Mouse (Mus musculus) gastrocnemius, postnatal 36 days (tissue): ENCODE measurements at regions not wholly inside any gene's neighbourhood (a gene's known extent, or its start where the extent isn't known, plus 50 kb on each side); places are given as distances from the start of the nearest gene placed in this dataset.
A peak's percentile ranks its signal among the peaks of the same experiment; 100 is the strongest.

Experiments used
- DNase-seq, 2 experiments: peaks; one replicate each; pipeline ENCODE4 v3.0.0; 2022
- intact Hi-C: fragments of 180-260 bp; cut with DNase I; formaldehyde crosslinking; loops from one replicate; pipeline ENCODE4 v1.15.1; 2025

DNA sequence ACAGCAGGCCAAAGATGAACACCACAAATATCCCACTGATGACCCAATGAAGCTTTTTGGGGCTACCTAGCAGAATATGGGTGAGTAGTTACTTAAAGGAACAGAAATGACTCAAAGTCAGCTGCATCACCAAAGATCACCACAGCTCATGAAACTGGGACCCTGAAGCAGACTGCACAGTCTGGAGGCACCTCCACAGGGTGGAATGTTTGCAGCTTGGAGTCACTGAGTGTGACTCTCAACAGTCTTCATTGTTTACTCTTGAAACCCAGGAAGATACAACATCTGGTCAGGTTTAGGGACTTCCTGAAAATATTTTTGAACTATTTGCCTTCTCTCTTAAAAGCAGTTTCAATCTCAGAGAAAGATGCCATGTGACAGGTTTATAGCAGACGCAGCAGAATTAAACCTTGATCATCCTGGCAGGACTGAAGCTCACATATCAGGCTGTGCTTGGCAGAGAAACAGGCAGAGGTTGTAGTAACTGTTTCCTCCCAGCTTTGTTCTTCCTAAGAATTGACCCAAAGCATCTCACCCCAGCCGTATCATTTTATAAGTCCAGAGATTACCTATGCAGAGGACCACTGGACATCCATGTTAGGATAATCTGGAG is 944.1 kb upstream of the Adgrl4 start:
- intact Hi-C loops, result no loop called here
- no peak for DNase-seq

DNA sequence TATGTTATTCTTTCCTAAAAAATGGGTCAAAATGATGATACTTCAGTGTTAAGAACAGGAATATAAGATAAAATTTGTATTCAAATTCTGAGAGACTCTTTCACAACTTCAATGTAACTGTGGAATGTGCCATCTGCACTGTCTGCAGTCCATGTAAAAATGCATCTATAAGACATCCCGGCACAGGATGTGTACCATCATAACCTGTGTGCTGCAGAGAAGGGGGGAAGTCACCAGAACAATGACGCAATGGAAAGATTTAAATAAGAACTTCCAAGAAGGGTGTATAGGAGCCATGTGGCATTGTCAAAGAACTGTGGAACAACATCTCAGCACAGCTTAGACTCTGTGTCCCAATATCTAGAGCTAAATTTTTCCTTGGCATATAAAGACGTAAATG is 906.7 kb upstream of the Adgrl4 start:
- DNase-seq, result no peak

DNA sequence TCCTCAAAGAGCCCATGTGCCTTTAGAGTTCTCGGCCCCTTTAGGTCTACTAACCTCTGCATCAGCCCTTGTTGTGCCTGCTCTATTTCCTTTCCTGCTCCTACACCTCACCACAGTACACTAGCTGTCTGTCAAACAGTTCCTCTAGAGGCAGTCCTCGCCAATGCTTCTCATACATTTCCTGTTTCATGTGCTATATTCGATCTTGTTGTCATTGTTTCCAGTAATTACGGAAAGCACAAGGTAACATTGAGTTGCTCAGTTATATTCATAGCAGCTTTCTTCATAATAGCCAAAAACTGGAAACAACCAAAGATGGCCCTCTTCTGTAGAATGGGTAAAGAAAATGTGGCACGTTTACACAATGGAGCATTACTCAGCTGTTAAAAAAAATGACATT is 894.6 kb upstream of the Adgrl4 start:
- no peak for DNase-seq
- intact Hi-C loops, result no loop called here

More for the DNA sequence above, 906.7 kb upstream of the Adgrl4 start:
- intact Hi-C loops, result no loop called here

GRCm38 (mm10) chr3:150588474-150588873 is 849.2 kb upstream of the Adgrl4 start:
- intact Hi-C loops, result no loop called here
- DNase-seq, result no peak

- DNase-seq, result no peak
- intact Hi-C loops, result no loop called here
These were observed 846.7 kb upstream of the Adgrl4 start for GRCm38 (mm10) chr3:150590978-150591377.

GRCm38 (mm10) chr3:150603400-150604095 is 834.1 kb upstream of the Adgrl4 start:
- DNase-seq, result no peak
- intact Hi-C loops, result no loop called here

GRCm38 (mm10) chr3:150610681-150611101 is 827.0 kb upstream of the Adgrl4 start:
- intact Hi-C loops, result no loop called here
- peak; percentile 57 for DNase-seq

GRCm38 (mm10) chr3:150637544-150637943 is 800.1 kb upstream of the Adgrl4 start:
- intact Hi-C loops, result no loop called here
- DNase-seq, result no peak

- intact Hi-C loops, result no loop called here
- DNase-seq, result no peak
These were observed 797.5 kb upstream of the Adgrl4 start for GRCm38 (mm10) chr3:150640004-150640676.

DNA sequence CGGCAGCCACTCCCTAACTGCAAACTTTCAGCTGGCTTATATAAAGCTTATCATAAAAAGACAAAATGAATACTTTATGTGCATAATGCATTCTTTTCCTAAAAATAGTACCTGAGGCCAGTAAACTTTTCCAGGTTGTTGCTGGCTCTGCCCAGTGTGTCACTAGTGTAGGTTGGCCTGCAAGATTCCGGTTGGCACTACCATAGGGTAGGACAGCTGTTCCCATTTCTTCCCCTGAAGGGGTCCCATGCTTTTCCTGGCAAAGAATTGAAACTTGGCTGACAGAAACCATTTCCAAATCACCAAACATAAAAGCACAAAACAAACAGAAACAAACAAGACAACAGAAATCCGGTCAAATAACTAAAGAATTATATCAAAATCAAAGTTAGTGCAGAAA is 789.6 kb upstream of the Adgrl4 start:
- intact Hi-C loops, result no loop called here
- DNase-seq, result no peak

GRCm38 (mm10) chr3:150649783-150650565 is 787.7 kb upstream of the Adgrl4 start:
- intact Hi-C loops, result no loop called here
- DNase-seq, result no peak

DNA sequence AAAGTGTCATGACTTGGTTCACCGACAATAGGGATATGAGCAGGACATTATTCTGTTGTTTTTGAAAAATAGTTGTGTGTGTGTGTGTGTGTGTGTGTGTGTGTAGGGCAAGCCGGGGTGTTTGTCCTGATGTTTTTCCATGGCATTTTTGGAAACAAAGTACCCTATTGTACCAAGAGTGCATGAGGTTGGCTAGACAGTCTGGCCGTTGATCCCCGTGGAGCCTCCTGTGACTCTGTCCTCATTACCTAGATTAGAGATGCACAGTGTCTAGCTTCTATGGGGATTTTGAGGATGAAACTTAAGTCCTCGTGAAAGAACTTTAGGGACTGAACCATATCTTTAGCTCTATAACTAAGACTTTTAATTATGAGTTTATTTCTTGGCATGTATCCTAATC is 741.9 kb upstream of the Adgrl4 start:
- intact Hi-C loops, result no loop called here
- no peak for DNase-seq

DNA sequence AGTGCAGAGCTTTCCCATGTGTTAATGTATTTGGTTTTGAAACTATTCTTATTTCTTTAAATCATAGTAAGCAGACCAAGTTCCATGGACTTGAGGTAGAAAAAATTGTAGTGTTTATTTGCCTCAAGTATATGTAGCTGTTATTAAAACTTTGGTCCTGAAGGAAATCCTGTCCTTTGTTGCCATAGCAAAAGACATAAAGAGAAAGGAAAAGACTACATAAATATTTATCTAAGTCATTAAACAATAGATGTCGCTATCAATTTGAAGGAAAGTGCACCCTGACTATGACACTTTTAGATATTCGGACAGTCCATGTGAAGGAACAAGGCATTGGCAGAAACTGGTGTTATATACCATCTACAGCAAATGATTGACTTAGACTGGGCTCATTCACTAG is 737.7 kb upstream of the Adgrl4 start:
- DNase-seq, result no peak
- intact Hi-C loops, result no loop called here
